Mouse (Mus musculus) monocyte, adult 5-6 weeks (primary cell): Measurements from ENCODE around the gene Fam213a. TPM values are rescaled to one million over a fixed set of nuclear protein-coding genes. Genes with fewer than 3 reads are reported as not detected.
"Not testable (repeated sequence)": the region's sequence is repeated elsewhere in the genome, so short reads cannot be mapped to it uniquely, and the experiment has no call there.

Experiments used
- ATAC-seq: fragments of 153-309, 156-312 bp; replicated peaks from 2 replicates; pipeline ENCODE4 v1.8.0; 2017; ENCODE audit warnings: mild to moderate bottlenecking; ENCODE audit not compliant: low TSS enrichment, insufficient number of reproducible peaks, severe bottlenecking, poor library complexity, low FRiP score
- total RNA-seq: library from RNA; stranded (forward); fragments of 200-1000, 200-491, 200-594 nt; gene quantifications from 3 replicates; pipeline ENCODE4 v1.2.3, GENCODE M21; 2017

Gene Fam213a
- 21.0 to 81.0 TPM (median 74.2 TPM) in 3 replicates for total RNA-seq

DNA sequence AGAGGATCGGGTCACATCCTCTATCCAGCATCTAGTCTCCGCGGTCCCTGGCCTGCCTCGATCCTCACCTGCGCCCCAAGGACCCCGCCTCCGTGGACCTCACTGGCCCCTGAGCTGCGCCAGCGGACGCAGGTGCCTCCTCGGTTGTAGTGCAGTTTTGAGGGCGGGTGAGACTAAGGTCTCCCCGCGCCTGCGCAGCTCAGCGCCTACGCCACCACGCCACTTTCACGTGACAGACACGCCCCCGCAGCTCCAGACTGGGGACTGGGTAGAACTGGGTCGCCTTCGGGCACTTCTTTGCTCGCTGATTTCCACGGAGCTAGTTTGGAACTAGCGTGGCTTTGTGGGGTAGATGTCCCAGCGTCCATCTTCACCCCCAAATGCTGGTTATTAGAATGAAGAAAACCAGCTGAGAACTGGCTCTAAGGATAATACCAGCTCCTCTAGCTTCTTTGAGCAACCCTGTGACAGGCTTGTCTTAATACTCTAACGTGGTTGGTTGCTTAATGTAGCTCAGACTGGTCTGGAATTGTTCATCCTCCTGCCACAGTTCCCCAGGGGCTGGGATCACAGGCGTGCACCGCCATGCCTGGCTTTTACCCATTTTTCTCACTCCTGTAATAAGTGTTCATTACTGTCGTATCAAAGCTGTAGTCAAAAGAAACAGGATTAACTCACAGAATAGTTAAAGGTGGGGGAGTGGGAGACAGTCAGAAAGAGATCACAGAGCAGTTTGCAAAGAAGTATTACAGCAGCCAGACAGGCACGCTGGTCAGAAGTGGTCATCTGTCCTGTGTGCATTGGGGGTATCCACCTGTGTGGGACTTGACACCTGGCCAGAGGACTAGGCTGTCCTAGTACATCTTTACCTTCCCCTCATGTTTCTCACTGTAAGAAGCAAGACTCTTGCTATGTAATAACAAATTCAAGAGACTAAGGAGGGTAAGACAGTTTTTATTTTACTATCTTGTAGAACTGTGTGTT is at the start of gene Fam213a:
TSS of gene Fam213a (minus strand) at position 159 of the 984 bp plus-strand sequence.
- peak; percentile 84 for ATAC-seq

DNA sequence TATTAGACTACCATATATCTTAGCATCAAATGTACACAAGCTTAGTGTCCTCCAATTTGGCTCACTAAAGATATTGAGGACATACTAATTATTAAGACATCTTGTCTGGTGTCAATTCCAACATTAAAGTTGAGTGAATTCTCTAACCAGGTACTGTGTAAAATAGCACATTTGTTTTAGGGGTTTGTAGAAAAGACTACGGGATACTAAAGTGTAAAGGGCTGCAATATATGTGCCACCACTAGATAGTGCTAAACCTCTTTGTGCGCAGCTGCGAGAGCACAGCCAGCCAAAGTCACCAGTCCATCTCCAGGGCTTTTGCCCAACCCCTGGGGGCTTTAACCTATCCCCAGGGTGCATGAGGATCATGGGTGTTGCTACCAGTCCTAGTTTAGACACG is 39.6 kb upstream of the Fam213a start:
- not testable (repeated sequence) for ATAC-seq

DNA sequence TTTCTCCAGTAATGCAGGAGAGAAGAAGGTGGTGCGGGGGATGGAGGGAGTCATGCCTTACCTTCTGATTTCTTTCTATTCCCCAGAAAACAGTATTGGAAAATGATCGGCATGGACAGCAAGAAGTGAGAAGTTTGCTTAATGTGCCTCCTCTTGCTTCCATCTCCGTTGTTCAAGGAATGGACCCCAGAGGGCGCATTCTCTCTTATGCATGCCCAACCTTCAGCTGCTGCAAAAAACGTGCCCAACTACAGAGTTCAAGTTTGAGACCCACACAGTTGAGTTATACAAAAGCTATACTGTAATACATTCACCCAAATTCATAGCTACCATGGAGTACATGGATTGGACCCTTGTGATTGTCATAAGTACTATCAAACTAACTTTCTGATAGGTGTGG is 38.9 kb upstream of the Fam213a start:
- no peak for ATAC-seq

DNA sequence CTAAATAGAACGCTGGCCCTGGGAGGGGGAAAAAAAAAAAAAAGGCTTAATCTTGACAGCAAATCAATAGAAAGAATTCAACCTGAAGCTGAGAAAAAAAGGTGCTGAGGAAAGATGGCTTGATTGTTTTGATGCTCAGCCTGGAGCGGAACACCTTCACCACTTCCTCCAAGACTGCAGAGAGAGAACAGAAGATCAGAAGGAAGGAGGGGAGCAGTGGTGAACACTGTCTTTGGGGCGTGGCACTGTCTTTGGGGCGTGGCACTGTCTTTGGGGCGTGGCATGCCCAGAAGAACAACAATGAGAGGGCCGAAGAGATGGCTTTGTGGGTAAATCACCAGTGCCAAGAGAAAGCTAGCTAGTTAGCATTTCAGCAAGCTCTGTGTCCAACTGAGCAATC is 36.9 kb upstream of the Fam213a start:
- ATAC-seq, result no peak

DNA sequence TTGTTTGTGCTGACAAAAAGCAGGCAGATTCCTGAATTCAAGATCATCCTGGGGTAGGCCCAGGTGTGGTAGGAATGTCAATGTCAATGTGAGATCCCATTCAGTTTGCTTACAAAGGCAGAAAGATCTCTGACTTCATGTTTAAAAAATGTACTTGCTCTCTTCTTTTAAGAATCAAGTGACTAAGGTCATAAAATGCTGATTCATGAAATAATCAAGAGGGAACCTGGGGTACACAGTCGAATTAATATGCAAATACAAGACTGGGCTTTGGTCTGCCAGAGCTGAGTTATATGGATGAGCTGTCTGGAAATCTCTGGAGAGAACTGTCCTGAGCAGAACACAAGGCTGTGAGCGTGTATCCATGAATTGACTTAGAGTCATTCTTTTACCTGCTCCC is 33.8 kb upstream of the Fam213a start:
- ATAC-seq, result no peak

DNA sequence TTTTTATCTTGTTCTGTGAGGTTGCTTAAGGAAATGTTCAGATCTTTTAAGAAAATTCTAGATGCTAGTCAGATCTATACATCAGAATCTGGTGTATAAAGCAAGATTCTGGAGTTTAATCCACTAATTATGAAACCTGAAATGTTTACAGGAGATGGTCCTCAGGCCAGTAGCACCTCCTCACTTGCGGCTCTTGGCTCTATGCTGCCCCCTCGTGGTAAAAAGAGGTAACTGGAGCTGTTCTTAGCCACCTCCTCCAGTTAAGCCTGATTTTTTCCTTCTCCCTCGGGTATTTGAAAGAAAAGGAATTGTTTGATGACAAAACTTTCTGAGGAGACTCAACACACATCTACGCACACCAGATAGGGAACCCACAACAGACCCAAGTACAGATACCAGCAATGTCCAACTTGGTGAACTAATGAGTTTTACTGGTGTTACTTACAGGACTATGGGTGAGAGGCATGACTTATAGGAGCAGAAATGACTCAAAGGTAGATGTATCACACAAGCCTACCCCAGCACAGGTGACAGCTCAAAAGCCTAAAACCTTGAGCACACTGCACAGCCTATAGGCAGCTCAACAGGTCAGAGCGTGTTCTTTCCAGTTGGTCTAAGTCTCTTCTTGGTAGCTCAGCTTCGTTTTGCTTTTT is 21.7 kb upstream of the Fam213a start:
- ATAC-seq, result peak; percentile 71

DNA sequence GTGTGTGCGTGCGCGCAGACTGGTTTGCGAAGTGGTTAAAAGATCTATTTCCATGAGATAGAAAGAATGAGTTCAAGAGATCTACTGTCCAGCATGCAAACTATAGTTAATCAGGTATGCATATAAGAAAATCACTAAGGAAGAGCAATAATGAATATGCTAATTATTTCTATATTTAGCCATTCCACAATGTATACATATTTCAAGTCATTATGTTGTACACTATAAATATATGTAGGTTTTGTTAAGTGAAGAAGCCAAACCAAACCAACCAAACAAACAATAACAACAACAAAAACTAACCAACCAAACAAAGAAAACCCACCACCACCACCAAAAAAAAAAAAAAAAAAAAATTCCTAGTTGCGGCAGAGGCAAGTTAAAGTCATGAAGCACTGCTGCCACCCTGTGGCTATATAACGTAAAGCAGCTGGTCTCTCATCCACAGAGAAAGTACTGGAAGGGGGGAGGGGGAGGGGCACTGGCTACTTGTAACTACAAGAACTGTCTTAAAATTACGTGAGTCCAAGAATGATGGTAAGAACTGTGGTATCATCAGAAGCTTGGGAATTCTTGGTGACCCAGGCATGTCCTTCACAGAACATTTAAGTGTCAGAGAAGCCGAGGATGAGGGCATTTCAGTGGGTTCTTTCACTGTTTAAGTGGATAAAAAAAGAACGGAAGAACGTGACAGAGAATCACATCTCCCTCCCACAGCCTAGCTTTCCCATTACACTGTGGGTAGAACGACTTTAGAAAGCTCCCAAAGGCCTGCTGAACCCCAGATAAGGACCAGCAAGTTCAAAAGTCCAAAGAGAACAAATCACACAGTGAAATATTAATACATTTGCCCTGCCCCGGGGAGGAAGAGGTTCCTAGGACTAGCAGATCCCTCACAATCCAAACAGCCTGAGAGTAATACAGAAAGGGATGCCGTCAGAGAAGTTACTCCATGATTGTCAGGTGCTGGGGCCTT is 19.8 kb upstream of the Fam213a start:
- ATAC-seq, result peak; percentile 59

DNA sequence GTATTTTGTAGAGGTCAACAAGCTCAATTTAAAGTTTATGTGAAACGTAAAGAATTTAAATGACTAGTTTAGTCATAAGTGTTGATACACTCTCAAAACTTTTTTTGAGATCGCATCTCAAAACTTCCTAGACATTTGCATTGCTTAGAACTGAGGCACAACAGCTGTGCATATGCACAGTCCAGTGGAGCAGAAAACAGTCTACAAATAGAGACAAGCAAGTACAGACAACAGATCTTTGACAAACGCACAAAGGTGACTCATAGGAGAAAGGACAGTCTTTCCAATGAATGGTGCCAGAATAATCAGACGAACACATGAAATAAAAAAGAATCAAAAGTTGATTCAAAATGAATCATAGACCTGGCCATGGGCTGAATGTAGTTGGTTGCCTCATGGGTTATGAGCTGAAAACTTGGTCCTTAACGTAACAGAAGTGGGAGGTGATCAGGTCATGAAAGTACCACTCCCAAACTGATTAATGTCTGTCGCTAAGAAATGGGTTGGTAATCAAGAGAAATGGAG is 17.5 kb upstream of the Fam213a start:
- ATAC-seq, result no peak

DNA sequence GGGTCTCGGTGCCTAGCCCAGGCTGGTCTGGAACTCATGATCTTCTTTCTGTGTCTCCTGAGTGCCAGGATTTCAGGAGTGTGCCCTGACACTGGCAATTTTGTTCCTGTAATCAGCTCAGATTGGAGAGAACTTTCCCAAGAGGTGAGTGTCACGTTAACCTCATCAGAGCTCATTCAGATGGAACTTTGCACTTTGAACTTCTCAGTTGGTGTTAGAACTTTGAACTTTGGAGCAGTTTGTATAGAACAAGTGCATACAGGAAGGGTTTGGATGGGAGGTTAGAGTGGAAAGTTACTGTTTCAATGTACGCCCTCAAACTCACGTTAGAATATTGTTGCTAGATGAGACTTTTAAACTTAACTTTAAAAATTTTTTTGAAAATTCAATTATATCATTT is 15.7 kb upstream of the Fam213a start:
- no peak for ATAC-seq

DNA sequence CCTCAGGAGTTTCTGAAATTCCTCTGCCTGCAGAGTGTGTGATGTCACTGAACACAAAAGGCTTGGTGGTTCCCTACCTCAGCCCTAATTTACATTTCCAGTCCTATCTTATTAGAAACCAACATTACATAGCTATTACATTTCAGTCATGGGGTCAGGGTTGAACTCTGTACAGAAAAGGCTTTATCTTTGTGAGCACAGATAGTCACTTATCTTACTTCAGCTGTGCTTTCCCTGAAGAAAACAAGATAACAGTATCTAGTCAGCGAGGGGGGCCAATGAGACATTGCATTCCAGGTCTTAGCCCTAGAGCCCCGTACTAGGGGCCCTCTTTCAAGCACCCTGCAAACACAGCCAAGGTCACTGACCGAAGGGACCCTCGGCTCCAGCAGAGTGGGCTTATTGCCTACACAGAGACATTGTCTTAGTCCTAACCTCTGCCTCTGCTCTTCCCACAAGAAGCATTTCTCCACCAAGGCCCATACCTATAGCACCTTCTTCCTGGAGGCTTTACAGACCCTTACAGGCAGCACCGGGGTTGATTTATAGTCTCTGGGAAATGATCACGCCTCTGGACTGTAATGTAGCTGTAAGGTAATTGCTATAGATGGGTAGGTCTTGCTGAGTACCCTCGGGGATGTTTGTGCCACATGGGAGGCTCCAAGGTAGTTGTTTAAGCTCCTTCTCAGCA is 12.2 kb upstream of the Fam213a start:
- ATAC-seq, result no peak

DNA sequence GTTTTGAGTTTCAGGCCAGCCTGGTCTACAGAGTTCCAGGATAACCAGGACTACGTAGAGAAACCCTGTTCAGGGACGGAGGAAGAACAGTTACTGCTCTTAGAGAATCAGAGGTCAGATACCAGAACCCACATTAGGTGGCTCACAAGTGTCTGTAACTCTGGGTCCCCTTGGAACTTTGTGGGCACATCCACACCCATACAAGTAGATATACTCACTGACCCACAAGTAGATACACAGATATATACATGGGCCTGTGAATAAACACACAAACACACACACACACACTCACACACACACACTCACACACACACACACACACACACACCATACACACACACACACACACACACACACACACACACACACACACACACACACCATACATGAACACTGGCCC is 11.5 kb upstream of the Fam213a start:
- ATAC-seq, result no peak

DNA sequence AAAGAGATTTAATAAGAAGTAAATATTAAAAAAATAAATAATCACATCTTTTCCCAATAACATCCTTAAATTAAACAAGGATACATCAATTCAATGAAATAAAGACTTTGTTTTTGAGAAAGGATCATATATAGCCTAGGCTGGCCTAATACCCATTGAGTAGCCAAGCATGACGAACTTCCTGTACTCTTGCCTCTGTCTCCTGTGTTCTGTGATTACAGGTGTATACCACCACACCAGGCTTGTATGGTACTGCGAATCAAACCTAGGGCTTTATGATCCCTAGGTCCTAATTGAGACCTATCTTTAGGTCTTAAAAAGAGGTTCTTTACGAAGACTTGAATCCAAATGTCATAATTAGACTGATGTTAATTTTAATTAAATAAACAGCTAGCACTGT is 7.7 kb upstream of the Fam213a start:
- ATAC-seq, result no peak

DNA sequence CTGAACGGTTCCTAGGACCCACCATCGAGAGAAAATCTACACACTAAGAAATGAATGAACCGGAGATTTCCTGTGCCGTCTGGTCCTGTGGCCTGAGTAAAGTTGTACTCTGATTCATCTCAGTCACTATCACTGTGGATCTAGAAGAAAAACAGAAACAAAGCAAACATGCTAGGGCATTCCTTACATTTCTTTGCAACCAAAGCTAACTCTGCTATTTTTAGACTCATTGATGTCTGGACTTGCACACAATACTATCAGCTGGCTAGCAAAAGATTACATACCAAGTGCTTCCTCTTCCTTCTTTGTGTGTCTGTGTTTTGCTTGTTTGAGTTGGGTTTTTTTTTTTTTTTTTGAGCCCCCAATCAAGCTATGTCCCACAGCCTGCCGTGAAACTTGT is 3.9 kb upstream of the Fam213a start:
- no peak for ATAC-seq

DNA sequence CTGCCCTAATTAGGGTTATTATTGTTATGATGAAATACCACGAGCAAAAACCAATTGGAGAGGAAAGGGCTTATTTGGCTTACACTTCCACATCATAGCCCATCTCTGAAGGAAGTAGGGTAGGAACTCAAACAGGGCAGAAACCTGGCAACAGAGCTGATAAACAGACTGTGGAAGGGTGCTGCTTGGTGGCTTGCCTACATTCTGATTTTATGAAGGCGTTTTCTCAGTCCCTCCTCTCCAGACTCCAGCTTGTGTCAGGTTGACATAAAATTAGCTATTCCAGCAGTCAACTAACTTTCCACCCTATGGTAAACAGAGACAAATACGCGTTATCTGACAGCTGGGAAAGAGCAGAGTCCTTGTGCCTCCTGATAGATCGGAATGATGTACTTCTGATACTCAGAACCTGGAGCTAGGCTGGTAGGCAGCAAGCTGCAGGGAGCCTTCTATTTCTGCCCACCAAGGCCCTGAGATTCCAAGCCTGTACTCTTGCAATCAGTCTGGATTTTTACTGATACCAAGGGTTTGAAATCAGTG is 1.2 kb upstream of the Fam213a start:
- ATAC-seq, result no peak

DNA sequence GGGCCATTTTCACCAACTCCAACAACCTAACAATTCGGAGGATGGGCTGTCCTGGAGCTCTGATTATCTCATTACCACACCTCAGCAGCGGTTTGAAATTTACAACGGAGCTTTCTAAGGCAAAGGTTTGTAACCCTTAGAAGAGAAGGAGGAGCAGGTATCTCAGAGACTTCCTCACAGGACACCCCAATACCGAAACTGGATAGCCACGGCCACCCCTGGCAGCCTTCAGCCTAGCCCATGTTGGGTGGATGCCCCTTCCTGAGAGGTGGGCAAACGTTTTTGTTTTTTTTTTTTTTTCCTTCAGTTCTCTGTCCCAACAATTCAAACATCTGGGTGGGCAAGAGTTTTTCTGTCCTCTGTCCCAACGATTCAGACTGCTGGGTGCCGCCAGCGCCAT is 445 bp downstream of the Fam213a start:
- ATAC-seq, result no peak

DNA sequence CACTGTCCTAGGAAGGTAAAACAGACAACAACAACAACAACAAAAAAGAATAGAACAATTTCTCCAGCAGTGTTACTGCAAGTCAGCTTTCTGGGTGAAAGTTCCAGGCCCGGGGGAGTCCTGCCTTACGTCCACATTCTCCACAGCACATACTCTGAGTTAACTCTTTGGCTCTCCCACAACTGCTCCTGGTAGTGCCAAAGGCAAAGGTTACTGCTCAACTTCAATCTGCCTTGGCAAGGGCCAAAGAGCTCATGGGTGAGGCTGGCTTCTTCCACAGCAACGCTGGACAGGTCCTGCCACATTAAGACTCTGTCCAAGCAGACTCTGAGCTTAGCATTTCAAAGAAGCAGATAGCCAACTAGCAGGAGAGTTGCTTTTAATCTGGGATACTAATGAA is 1.7 kb downstream of the Fam213a start:
- ATAC-seq, result no peak

DNA sequence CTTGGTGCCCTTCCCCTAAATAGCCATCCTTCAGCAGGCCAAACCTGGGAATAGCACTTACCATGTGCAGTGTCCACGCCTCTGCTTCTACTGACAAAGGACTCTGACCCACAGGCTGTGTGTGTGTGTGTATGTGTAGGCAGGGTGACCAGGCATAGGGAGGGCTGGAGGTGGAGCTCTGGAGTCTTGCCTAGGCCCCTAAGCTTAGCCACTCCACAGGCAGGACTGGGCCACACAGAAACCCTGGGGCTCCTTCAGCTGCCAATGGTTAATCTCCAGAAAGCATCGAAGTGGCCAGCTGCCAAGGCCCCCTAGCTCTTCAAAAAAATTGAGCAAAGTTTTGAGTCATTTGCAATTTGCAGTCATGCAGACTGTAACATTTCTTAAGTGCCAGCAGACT is 5.5 kb downstream of the Fam213a start:
- 0 out of 2 replicates have a peak, but pooled peaks have one; percentile 20 for ATAC-seq

DNA sequence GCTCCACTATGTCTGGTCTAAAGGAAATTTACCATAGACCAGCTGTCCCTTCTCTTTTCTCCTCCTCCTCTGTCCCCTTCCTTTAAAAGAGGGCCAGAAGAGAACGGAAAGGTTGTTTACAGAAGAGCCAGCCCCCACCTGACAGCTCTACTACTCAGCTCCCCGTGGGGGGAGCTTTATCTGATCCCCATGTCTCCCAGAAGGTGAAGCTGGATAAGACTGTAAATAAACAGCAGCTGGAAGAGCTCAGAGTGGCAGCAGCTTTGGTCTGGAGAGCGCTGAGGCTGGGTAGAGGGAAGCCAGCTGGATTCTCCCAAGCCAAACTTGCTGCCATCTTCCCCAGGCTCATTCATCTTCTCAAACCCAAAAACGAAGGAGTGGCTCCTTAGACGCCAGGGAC is 5.9 kb downstream of the Fam213a start:
- no peak for ATAC-seq
